Mouse (Mus musculus) layer of hippocampus, adult 2 months (tissue): Measurements from ENCODE around the gene Rab3d. TPM values are rescaled to one million over a fixed set of nuclear protein-coding genes. Genes with fewer than 3 reads are reported as not detected.
A peak's percentile ranks its signal among the peaks of the same experiment; 100 is the strongest.

Experiments
- DNase-seq, 2 experiments: peaks; one replicate each; pipeline ENCODE4 v3.0.0; 2022; ENCODE audit warnings: low spot score in 2 of 2
- H3K27ac ChIP-seq: fragments of 200-600 bp; 2 replicates; pipeline ENCODE4 v1.8.1; 2022
- H3K4me3 ChIP-seq: fragments of 200-600 bp; 2 replicates; pipeline ENCODE4 v1.8.1; 2022; ENCODE audit warnings: mild to moderate bottlenecking
- CTCF ChIP-seq: fragments of 200-600 bp; conservative IDR thresholded peaks from 2 replicates; pipeline ENCODE4 v1.8.1; 2022; ENCODE audit warnings: antibody characterized with exemption, mild to moderate bottlenecking, moderate library complexity
- long read RNA-seq, 2 experiments: library from polyadenylated mRNA; stranded (forward); transcript quantifications; one replicate each; pipeline ENCODE4 v2.0.0; 2021; ENCODE audit warnings: borderline mapping rate in 2 of 2
- total RNA-seq, 2 experiments: library from RNA; stranded (reverse); gene quantifications; 2 replicates each; pipeline ENCODE4 v1.2.3; 2021

Gene Rab3d
- total RNA-seq: 10 to 100 TPM; 16.7 to 18.8 TPM
- long read RNA-seq, experiment 1, transcript Rab3d-201 (5 exons, 3,835 nt): major isoform, 10 of 17 reads
- long read RNA-seq, experiment 1, partial matches to known transcripts: 0 of 17 reads
- long read RNA-seq, experiment 1, other reads (novel, unspliced or antisense): 7 of 17 reads
- long read RNA-seq, experiment 2, transcript Rab3d-201 (5 exons, 3,835 nt): major isoform, 19 of 33 reads
- long read RNA-seq, experiment 2, partial matches to known transcripts: 2 of 33 reads
- long read RNA-seq, experiment 2, other reads (novel, unspliced or antisense): 11 of 33 reads

DNA sequence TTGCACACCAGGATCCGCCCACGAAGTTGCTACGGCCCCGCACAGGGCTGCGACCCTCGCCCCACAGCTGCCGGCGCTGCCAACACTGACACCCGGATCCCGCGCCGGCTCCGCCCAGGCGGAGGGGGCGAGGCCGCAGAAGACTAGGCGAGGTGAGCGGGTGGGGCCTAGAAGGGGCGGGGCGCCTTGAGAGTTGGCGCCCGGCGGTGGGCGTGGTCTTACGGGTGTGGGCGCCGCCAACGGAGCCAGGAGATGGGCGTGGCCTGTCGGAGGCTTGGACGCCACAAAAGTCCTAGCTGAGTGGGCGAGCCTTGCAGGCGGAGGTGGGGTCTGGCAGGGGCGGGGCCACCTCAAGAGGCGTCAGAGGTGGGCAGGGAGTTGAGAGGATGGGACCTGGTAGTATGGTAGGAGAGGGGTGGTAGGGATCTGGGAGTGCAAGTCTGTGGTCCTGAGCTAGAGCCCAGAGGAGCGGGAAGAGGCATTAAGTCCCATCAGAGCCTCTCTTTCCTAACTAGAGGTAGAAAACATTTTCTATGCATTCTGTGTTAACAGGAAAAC, at the start of gene Rab3d:
Rab3d (minus strand) TSS at position 158 of the 558 bp plus-strand sequence.
- DNase-seq: peak; percentile 85 to 89
- Histone ChIP-seq H3K4me3 (peak within 1 kb of the TSS; percentile 80), H3K27ac (peak within 1 kb of the TSS; percentile 94)
- TF ChIP-seq CTCF: no peak

DNA sequence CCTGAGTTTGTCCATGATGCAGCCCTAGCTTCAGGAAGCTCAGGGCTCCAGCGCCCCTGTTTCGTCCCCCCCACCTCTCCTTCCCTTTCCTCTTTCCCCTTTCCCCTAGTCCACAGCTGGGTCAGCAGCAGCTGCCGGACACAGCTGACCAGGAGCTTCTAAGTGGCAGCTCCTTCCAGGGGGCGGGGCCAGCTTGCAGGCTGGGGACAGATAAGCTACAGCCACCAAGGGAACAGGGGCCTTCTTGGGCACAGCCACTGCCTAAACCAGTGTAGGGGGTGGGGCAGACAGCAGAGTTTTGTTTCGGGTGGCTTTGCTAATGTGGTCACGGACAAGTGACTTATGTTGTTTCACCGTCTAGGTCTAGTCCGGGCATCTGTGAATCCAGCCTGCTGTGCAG, 45.4 kb upstream of the Rab3d start, which contains the start of gene Epor:
Epor (minus strand) TSS at position 90 of the 400 bp plus-strand sequence.
- H3K27ac ChIP-seq: peak within 1 kb of the TSS; percentile 80
- no peak for TF ChIP-seq CTCF
- DNase-seq: no peak

DNA sequence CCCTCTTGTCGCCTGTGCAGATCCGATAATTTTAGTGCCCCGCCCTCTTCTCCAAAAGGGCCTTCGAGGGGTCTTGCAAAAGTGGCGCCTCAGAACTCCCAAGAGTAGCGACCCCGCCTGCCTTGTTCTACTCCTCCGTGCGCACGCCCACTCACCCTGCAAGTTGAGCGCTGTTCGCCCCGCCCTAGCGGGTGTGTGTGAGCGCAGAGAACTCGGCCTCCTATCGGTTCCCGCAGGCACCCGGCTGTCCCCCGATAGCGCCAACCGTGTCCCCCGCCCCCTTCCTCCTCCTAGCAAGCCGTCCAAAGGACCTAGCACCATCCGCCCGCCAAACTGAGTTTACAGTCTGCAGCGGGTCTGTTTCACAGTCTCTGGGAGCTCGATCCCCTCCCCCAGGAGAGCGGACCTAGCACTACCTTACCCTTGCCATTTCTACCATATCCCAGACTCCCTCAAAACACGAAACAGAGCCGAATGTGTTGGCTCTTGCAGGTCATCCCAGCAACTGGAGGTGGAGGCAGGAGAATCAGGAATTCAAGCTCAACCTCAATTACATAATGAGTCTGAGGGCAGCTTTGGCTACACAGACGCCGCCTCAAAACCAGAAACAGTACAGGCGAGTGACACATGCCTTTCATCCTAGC, 44.5 kb upstream of the Rab3d start:
- DNase-seq: peak; percentile 75 to 84
- Histone ChIP-seq H3K27ac (peak overlapping the region; percentile 80), H3K4me3 (peak overlapping the region; percentile 61)
- peak; percentile 56 for TF ChIP-seq CTCF

More for the DNA sequence above, 45.4 kb upstream of the Rab3d start, which contains the start of gene Epor:
- peak within 1 kb of the TSS; percentile 61 for H3K4me3 ChIP-seq

DNA sequence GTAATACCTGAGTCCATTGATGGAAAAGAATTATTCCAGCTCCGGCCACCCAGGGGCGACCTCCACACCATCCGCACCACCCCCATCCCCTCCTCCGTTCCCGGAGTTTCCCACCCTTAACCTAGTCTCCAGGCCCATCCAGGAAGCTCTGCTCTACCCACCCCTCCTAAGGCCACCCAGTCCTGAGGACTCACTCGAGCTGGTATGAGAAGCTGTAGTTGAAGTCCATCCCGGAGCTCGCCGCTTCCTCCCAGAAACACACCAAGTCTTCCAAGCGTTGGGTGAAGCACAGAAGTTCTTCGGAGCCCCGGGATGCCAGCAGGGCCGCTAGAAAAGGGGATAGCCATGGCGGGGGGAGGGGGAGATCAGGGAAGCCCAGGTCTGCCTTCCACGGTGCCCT, 44.0 kb upstream of the Rab3d start:
- Histone ChIP-seq H3K4me3 (peak overlapping the region; percentile 61), H3K27ac (peak overlapping the region; percentile 80)
- no peak for TF ChIP-seq CTCF
- no peak for DNase-seq

DNA sequence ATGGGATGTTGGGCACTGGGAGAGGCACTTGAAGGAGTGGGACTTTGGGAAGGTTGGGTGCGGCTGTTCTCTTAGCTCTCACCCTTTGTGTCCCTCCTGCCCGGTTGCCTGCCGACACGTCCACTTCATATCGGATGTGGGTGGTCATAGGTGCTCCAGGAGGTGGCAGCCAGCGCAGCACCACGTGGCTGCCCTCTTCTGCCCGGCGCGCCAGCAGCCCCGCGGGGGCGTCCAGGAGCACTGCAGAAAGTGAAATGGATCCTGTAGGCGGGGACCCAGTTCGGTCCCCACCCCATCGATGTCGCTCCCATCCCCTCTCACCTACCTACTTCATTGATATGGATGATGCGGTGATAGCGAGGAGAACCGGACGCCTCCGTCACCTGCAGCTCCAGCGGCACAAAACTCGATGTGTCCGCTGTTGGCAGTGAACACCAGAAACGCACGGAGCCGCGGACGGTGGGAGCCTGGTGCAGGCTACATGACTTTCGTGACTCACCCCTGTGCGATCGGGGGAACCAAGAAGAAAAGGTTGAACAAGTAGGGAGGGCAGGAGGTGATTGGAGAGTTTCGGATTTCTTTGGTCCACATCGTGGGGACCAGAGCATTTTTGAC, 43.5 kb upstream of the Rab3d start:
- Histone ChIP-seq H3K4me3 (peak overlapping the region; percentile 61), H3K27ac (peak overlapping the region; percentile 80; the same call in 1 of the 2 replicates)
- no peak for TF ChIP-seq CTCF
- no peak for DNase-seq

DNA sequence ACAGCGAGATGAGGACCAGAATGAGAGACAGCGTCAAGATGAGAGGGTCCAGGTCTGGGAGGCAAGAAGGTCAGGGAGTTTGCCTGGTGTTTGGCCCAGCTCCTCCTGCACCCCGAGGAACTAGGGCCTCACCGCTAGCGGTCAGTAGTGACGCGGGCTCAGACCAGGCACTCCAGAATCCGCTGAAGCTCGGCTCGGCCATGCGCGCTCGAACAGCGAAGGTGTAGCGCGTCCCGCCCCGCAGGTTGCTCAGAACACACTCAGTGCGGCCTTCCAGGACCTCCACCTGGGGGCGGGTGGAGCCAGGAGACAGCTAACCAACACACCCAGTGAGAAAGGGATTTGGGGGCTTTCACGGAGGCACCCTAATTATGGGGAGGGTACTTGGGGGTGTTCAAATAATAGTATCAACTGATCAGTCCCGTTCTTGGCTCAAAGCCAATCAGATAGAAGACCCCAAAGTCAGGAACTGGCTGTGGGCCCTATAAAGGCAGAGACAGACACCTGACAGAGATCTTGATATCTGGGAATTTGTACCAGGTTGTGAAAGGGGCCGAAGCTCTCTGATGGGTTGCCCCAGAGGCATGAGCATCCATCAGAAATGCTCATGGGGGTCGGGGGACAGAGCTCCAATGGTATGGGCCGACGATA, 42.7 kb upstream of the Rab3d start:
- no peak for DNase-seq
- peak overlapping the region; percentile 61; the same call in 1 of the 2 replicates for H3K4me3 ChIP-seq
- H3K27ac ChIP-seq: peak overlapping the region; percentile 80; the same call in 1 of the 2 replicates
- no peak; the same call in 1 of the 2 replicates for TF ChIP-seq CTCF

DNA sequence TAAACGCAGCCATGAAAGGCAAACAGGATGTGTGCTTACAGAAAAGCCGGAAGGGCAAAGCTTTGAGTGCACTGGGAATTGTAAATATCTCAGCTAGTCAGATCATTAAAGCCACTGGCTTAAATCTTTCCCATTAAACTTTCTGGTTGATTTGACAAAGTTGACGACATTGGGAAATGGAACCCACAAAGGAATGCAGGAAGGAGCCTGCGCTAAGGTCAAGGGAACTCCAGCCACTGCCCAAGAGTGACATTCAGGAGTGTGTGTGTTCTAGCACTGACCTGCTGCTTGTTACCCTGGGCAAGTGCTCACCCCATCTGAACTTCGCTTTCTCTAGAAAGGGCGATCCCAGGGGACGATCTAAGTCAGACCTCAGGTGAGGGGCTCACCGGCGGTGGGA, 42.1 kb upstream of the Rab3d start:
- DNase-seq: no peak
- Histone ChIP-seq H3K27ac (peak overlapping the region; percentile 62; the same call in 1 of the 2 replicates), H3K4me3 (no peak overlapping the region)
- no peak for TF ChIP-seq CTCF

DNA sequence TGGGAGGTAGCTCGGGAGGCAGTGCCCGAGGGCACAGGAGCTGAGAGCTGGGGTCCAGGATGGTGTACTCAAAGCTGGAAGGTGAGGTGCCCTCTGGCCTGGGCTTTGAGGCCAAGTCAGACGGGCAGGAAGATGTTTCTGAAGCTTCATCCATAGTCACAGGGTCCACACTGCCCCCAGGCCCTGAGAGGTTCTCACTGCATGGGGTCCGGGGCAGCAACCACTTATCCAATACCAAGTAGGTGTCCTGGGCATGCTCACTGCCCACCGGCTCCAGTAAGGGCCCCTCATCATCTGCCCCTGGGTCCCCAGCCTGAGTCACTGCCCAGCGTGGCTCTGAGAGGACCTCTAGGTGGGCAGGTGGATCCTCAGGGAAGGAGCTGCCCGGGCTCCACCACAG, 41.3 kb upstream of the Rab3d start:
- Histone ChIP-seq H3K27ac (no peak overlapping the region), H3K4me3 (no peak overlapping the region)
- no peak for TF ChIP-seq CTCF
- DNase-seq: no peak

DNA sequence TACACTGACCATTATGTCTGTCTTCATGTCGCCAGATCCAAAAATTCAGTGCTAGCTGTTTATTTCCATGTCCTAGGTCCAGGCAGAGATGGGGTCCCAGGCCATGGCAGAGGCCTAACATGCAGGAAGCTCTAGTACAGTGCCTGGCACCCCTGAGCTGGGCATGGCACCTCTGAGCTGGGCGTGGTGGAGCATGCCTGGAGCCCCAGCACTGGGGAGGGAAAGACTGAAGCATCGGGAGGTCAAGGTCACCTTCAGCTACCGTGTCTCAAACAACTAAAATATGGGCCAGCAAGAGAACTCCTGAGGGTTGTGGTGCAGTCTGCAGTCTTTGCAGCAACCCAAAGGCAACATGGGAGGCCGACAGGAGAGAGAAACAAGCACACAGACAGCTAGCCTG, 40.4 kb upstream of the Rab3d start:
- Histone ChIP-seq H3K27ac (no peak overlapping the region), H3K4me3 (no peak overlapping the region)
- no peak for TF ChIP-seq CTCF
- no peak for DNase-seq

DNA sequence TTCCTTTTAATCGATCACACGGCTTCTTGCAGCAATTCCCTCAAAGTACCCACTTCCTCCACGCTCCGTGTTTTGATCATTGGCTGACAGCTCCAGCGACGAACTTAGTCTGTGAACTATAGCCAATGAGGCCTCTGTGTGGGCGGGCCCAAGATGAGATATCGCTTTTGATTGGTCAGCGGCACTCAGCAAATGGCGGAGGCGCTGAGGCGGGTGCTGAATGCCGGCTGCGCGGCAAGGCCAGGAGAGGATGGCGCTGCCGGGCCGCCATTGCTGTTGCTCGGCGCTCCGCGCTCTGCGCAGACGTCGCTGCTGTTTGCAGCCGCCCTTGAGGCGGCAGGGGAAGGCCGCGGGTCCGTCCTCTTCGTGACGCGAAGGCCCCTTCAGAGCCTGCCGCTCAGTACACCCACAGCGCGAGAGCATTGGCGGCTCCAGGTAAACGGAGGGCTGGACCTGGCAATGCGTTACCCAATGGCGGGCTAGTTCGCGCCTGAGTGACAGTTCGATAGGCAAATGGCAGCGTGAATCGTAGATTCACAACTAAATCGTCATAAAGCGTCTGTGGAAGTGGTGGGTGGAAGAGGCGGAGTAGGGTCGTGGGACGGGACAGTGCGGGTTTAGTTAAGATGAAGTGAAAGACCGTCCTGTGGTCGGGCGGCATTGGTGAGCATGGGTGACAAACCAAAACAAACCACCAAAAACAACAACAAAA, 37.7 kb upstream of the Rab3d start, which contains the start of gene Swsap1:
Swsap1 (plus strand) TSS at position 186 of the 712 bp plus-strand sequence.
- peak within 1 kb of the TSS; percentile 64 for H3K4me3 ChIP-seq
- peak within 1 kb of the TSS; percentile 99 for H3K27ac ChIP-seq
- peak; percentile 97 to 99 for DNase-seq
- no peak; the same call in 1 of the 2 replicates for TF ChIP-seq CTCF

DNA sequence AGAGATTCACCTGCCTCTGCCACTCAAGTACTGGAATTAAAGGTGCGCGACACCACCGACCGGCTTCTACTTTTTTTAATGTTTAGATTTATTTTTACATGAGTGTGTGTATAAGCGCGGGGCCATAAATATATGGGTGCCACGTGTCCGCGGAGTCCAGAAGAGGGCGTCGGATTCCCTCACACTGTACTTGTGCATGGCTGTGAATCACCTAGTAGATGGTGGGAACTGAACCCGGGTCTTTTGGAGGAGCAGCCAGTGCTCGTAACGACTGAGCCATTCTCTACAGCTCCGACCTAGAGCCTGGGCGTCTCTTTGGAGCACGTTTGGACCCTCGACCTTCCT, 37.2 kb upstream of the Rab3d start:
- no peak for DNase-seq
- Histone ChIP-seq H3K27ac (peak overlapping the region; percentile 99), H3K4me3 (peak overlapping the region; percentile 64)
- TF ChIP-seq CTCF: peak; percentile 56

DNA sequence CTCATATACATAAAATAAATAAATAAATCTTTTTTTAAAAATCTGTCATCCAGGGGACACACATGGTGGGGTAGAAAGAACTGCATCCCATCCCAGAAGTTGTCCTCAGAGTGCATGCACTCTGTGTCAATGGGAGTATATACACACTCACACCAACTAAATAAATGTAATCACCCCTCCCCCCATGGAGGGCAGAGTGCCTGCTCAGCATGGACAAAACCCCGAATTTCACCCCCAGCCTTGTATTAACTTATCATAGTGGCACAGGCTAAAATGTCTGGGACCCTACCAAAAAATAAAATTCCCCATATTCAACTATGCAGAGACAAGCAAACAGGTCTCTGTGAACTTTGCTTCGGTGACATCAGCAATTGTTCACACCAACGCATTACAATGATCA, 36.6 kb upstream of the Rab3d start:
- TF ChIP-seq CTCF: no peak
- Histone ChIP-seq H3K4me3 (peak overlapping the region; percentile 64; the same call in 1 of the 2 replicates), H3K27ac (peak overlapping the region; percentile 99; the same call in 1 of the 2 replicates)
- no peak for DNase-seq
